Mouse (Mus musculus) MEL (cell line): Measurements from ENCODE around the gene Bcas3. TPM values are rescaled to one million over a fixed set of nuclear protein-coding genes. Genes with fewer than 3 reads are reported as not detected.

Experiments used
- DNase-seq: peaks from one replicate; pipeline ENCODE4 v3.0.0; 2011; ENCODE audit warnings: low read depth, low spot score
- H3K27ac ChIP-seq: 2 replicates; pipeline ENCODE4 v1.5.1; 2012; ENCODE audit warnings: low read depth, mild to moderate bottlenecking, control low read depth, low read length, moderate library complexity; ENCODE audit not compliant: control insufficient read depth
- H3K27me3 ChIP-seq, 2 experiments: fragments of 150-350 bp in 1 of 2; sonication (generic) in 1 of 2; 2 replicates each; pipeline ENCODE4 v1.6.1; 2012; ENCODE audit warnings: low read length in 2 of 2, mild to moderate bottlenecking in 2 of 2, improper control_type of control experiment in 1 of 2, moderate library complexity in 1 of 2; ENCODE audit not compliant: insufficient read depth in 2 of 2, control insufficient read depth in 1 of 2
- H3K36me3 ChIP-seq, 2 experiments: 2 replicates each; pipeline ENCODE4 v1.6.1; 2012 to 2014; ENCODE audit warnings: low read length in 2 of 2, improper control_type of control experiment in 1 of 2, inconsistent platforms in 1 of 2, mild to moderate bottlenecking in 1 of 2; ENCODE audit not compliant: insufficient read depth in 2 of 2, control insufficient read depth in 1 of 2
- H3K4me1 ChIP-seq, 2 experiments: fragments of 150-350 bp in 1 of 2; sonication (generic) in 1 of 2; 2 replicates each; pipeline ENCODE4 v1.6.1; 2012; ENCODE audit warnings: low read length in 2 of 2, improper control_type of control experiment in 1 of 2, mild to moderate bottlenecking in 1 of 2; ENCODE audit not compliant: insufficient read depth in 2 of 2, control insufficient read depth in 1 of 2
- H3K4me3 ChIP-seq, 2 experiments: fragments of 150-350 bp in 1 of 2; sonication (generic) in 1 of 2; 2 replicates each; pipeline ENCODE4 v1.5.1; 2012; ENCODE audit warnings: low read depth in 2 of 2, low read length in 2 of 2, mild to moderate bottlenecking in 2 of 2, moderate library complexity in 2 of 2, control low read depth in 1 of 2, improper control_type of control experiment in 1 of 2; ENCODE audit not compliant: control insufficient read depth in 1 of 2, insufficient read depth in 1 of 2
- H3K79me2 ChIP-seq: 2 replicates; pipeline ENCODE4 v1.6.1; 2012; ENCODE audit warnings: mild to moderate bottlenecking, low read length, moderate library complexity; ENCODE audit not compliant: control insufficient read depth, poor library complexity, insufficient read depth
- H3K9ac ChIP-seq: 2 replicates; pipeline ENCODE4 v1.6.1; 2012; ENCODE audit warnings: low read depth, mild to moderate bottlenecking, control low read depth, low read length, moderate library complexity; ENCODE audit not compliant: control insufficient read depth, poor library complexity, severe bottlenecking
- H3K9me3 ChIP-seq: fragments of 150-350 bp; sonication (generic); replicated peaks from 2 replicates; pipeline ENCODE4 v1.6.1; 2012; ENCODE audit warnings: mild to moderate bottlenecking, low read length, improper control_type of control experiment, moderate library complexity; ENCODE audit not compliant: insufficient read depth
- BHLHE40 ChIP-seq: IDR thresholded peaks from 2 replicates; pipeline ENCODE4 v1.6.1; 2012; ENCODE audit warnings: low read depth, mild to moderate bottlenecking, inconsistent platforms, low read length, improper control_type of control experiment, borderline replicate concordance
- CHD1 ChIP-seq: IDR thresholded peaks from 2 replicates; pipeline ENCODE4 v1.6.1; 2012; ENCODE audit warnings: low read depth, mild to moderate bottlenecking, inconsistent platforms, low read length, improper control_type of control experiment
- CHD2 ChIP-seq: IDR thresholded peaks from 2 replicates; pipeline ENCODE4 v1.6.1; 2011; ENCODE audit warnings: low read length, improper control_type of control experiment
- CTCF ChIP-seq, 3 experiments: IDR thresholded peaks in 2 of 3; conservative IDR thresholded peaks in 1 of 3; 2 replicates each; pipeline ENCODE4 v1.5.1; 2011 to 2012; ENCODE audit warnings: low read length in 3 of 3, low read depth in 2 of 3, mild to moderate bottlenecking in 2 of 3, improper control_type of control experiment in 1 of 3, inconsistent platforms in 1 of 3, mixed read lengths in 1 of 3, moderate library complexity in 1 of 3; ENCODE audit not compliant: control insufficient read depth in 1 of 3, insufficient read depth in 1 of 3, poor library complexity in 1 of 3, severe bottlenecking in 1 of 3
- ELF1 ChIP-seq: IDR thresholded peaks from 2 replicates; pipeline ENCODE4 v1.6.1; 2014; ENCODE audit warnings: low read depth, mild to moderate bottlenecking, inconsistent platforms, low read length, improper control_type of control experiment, moderate library complexity
- GABPA ChIP-seq: IDR thresholded peaks from 2 replicates; pipeline ENCODE4 v1.6.1; 2012; ENCODE audit warnings: low read depth, mild to moderate bottlenecking, inconsistent platforms, low read length, improper control_type of control experiment, moderate library complexity
- GATA1 ChIP-seq: IDR thresholded peaks from 2 replicates; pipeline ENCODE4 v1.6.1; 2011; ENCODE audit warnings: low read depth, low read length, improper control_type of control experiment
- HCFC1 ChIP-seq: IDR thresholded peaks from 2 replicates; pipeline ENCODE4 v1.6.1; 2012; ENCODE audit warnings: low read depth, mild to moderate bottlenecking, inconsistent platforms, low read length, improper control_type of control experiment, moderate library complexity
- JUND ChIP-seq: IDR thresholded peaks from 2 replicates; pipeline ENCODE4 v1.6.1; 2011; ENCODE audit warnings: low read depth, mild to moderate bottlenecking, improper control_type of control experiment, low read length
- KAT2A ChIP-seq: conservative IDR thresholded peaks from 2 replicates; pipeline ENCODE4 v1.6.1; 2012; ENCODE audit warnings: low read depth, low read length, improper control_type of control experiment, inconsistent platforms
- MAZ ChIP-seq: IDR thresholded peaks from 2 replicates; pipeline ENCODE4 v1.6.1; 2012; ENCODE audit warnings: low read depth, mild to moderate bottlenecking, inconsistent platforms, low read length, improper control_type of control experiment
- MEF2A ChIP-seq: IDR thresholded peaks from 2 replicates; pipeline ENCODE4 v1.6.1; 2014; ENCODE audit warnings: low read depth, mild to moderate bottlenecking, inconsistent platforms, low read length, improper control_type of control experiment; ENCODE audit not compliant: poor library complexity, insufficient replicate concordance, severe bottlenecking; ENCODE audit errors: extremely low read depth
- NELFE ChIP-seq: IDR thresholded peaks from 2 replicates; pipeline ENCODE4 v1.6.1; 2011; ENCODE audit warnings: low read depth, low read length, improper control_type of control experiment
- POLR2AphosphoS2 ChIP-seq: IDR thresholded peaks from 2 replicates; pipeline ENCODE4 v1.6.1; 2011; ENCODE audit warnings: low read length, improper control_type of control experiment
- POLR2AphosphoS5 ChIP-seq: IDR thresholded peaks from 2 replicates; pipeline ENCODE4 v1.6.1; 2012; ENCODE audit warnings: low read depth, borderline replicate concordance, mild to moderate bottlenecking, inconsistent platforms, low read length, moderate library complexity, mixed read lengths
- RAD21 ChIP-seq: IDR thresholded peaks from 2 replicates; pipeline ENCODE4 v1.6.1; 2011; ENCODE audit warnings: mild to moderate bottlenecking, low read depth, low read length, improper control_type of control experiment
- SIN3A ChIP-seq: IDR thresholded peaks from 2 replicates; pipeline ENCODE4 v1.6.1; 2012; ENCODE audit warnings: low read length, improper control_type of control experiment, inconsistent platforms
- TAL1 ChIP-seq: IDR thresholded peaks from 2 replicates; pipeline ENCODE4 v1.6.1; 2012; ENCODE audit warnings: mild to moderate bottlenecking, inconsistent platforms, low read length, moderate library complexity, mixed read lengths
- TBP ChIP-seq: IDR thresholded peaks from 2 replicates; pipeline ENCODE4 v1.8.0; 2011; ENCODE audit warnings: low read depth, low read length, improper control_type of control experiment
- ZC3H11A ChIP-seq: IDR thresholded peaks from 2 replicates; pipeline ENCODE4 v1.6.1; 2012; ENCODE audit warnings: low read depth, mild to moderate bottlenecking, inconsistent platforms, low read length, improper control_type of control experiment
- ZKSCAN1 ChIP-seq: IDR thresholded peaks from 2 replicates; pipeline ENCODE4 v1.6.1; 2012; ENCODE audit warnings: low read depth, mild to moderate bottlenecking, inconsistent platforms, low read length, improper control_type of control experiment, moderate library complexity
- ZMIZ1 ChIP-seq: IDR thresholded peaks from 2 replicates; pipeline ENCODE4 v1.6.1; 2012; ENCODE audit warnings: low read depth, mild to moderate bottlenecking, inconsistent platforms, low read length, improper control_type of control experiment, moderate library complexity
- polyA plus RNA-seq, 2 experiments: library from polyadenylated mRNA; stranded (reverse) in 1 of 2; unstranded in 1 of 2; fragments of >175 nt in 1 of 2; fragments of >200 nt in 1 of 2; gene quantifications; 2 replicates each; pipeline versions ENCODE4 v1.2.1 to v1.2.4; 2012; ENCODE audit warnings: low replicate concordance in 2 of 2, low read depth in 1 of 2; ENCODE audit not compliant: insufficient read length in 2 of 2, insufficient read depth in 1 of 2, missing spikeins in 1 of 2
- total RNA-seq: library from RNA; depleted of rRNA; stranded (reverse); fragments of 300-350 nt; gene quantifications from 2 replicates; pipeline ENCODE4 v1.2.3, GENCODE M21; 2012

Gene Bcas3
- total and polyA plus RNA-seq, 3 experiments, result 8.6 to 14.7 TPM; not detected in 1

DNA sequence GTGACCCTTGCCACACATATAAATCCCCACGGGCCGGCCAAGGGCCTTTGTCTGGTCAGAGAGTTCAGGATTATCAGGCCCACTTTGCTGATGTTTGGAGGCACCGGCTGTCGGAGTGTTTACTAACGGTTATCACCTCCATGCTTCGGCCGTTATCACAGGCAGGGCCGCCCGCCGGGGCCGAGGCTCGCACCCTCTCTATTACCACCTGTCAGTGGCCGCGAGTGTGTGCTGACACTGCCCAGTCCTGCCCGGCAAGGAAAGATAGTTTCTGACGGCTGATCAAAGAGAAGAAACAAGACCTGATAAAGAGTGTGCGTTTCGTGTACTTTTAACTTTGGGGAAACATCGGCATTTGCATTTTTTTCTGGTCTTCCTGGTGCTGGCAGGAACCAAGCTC lies 446.9 kb downstream of the Bcas3 start:
- Histone ChIP-seq H3K9ac (no peak overlapping the region), H3K27ac (no peak overlapping the region), H3K9me3 (no peaks in the 10 kb centered on the region), H3K4me3 (no peak overlapping the region), H3K4me1 (peaks cover 5 to 11% of the 10 kb centered on the region in 2 experiments), H3K79me2 (no peaks in the 10 kb centered on the region), H3K27me3 (no peaks in the 10 kb centered on the region), H3K36me3 (peaks cover 0 to 9% of the 10 kb centered on the region in 2 experiments; a peak in 2 of 4 replicates)
- no peak for DNase-seq
- no peak for TF ChIP-seq HCFC1
- no peak for TF ChIP-seq TBP
- no peak for TF ChIP-seq NELFE
- no peak for TF ChIP-seq JUND
- no peak for TF ChIP-seq MAZ
- TF ChIP-seq ZKSCAN1, result no peak
- no peak for TF ChIP-seq RAD21
- TF ChIP-seq CHD1, result no peak
- no peak for TF ChIP-seq ELF1

GRCm38 (mm10) chr11:85800380-85800779 lies 447.4 kb downstream of the Bcas3 start:
- Histone ChIP-seq H3K36me3 (peaks cover 0 to 9% of the 10 kb centered on the region in 2 experiments; a peak in 2 of 4 replicates), H3K27me3 (no peaks in the 10 kb centered on the region), H3K9ac (no peak overlapping the region), H3K79me2 (no peaks in the 10 kb centered on the region), H3K9me3 (no peaks in the 10 kb centered on the region), H3K4me1 (peaks cover 5 to 11% of the 10 kb centered on the region in 2 experiments), H3K27ac (no peak overlapping the region), H3K4me3 (no peak overlapping the region)
- DNase-seq, result no peak
- TF ChIP-seq SIN3A (no peak), ZMIZ1 (no peak), CHD1 (no peak), ZC3H11A (no peak), MEF2A (no peak), CHD2 (no peak), TAL1 (no peak), GABPA (no peak), CTCF (IDR thresholded peaks at IDR 0.05 in 2 of 3, conservative IDR thresholded peaks at IDR 0.05 in 1 of 3; ENCODE audit: control insufficient read depth in 1 of 3, insufficient read depth in 1 of 3, low read depth in 2 of 3, low read length in 3 of 3, poor library complexity in 1 of 3, severe bottlenecking in 1 of 3) (no peak), POLR2AphosphoS5 (no peak), GATA1 (no peak), BHLHE40 (no peak), TBP (no peak), POLR2AphosphoS2 (no peak), KAT2A (no peak)
